Mouse (Mus musculus): ENCODE measurements at regions not wholly inside any gene's neighbourhood (a gene's known extent, or its start where the extent isn't known, plus 50 kb on each side); places are given as distances from the start of the nearest gene placed in this dataset.

DNA sequence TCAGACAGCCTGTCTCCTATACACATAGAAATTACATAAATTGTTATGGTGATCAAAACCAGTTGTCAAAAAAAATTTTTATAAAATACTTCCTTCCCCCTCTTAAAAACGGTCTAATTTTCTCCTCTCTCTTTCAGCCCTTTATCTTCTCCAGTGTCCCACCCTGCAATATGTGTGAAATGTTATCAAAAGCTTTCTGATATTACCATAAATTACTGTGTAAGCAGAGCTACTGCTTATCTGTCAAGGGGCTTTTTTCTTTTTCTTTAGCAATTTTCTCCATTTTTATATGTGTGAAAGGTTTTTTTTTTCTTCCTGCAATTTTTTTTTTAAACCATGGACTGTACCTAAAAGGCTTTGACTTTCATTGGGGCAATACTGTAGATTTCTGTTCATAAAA lies 508.4 kb upstream of the Adgrl2 start:
- H3K36me3 ChIP-seq (replicated peaks) = no peaks in the 10 kb centered on the region
- ATAC-seq (ENCODE audit: insufficient read depth) = no peak
- WGBS (ENCODE audit: insufficient replicate concordance) = 14% methylated on average over 1 of the region's 1 CpGs

DNA sequence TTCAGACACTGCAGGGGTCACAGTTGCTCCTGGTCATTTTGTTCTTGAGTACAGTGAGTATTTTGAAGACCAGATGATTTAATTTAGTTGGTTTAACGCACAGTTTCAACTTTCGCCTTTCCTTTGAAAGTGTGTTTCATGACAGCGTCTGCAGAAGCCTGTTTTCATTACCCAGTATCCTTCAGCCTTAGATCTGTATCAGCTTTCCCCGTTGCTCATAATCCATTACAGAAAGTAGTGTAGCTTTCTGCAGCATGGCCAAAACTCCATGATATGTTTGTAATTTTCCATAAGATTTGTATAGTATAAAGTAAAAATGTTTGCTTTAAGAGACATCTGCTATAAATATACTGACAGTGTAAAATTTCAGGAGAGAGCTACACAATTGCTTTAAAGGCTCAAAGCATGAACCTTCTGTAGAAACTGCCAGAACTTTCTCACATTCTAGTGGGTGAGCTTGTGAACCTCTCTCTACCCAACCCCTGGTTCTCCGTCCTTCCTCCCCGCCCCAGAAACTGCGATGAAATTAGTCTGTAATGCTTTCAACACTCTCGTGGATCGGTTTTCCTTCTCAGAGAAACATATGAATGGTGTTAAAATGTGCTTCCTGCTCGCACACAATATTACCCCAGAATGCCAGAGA lies 506.6 kb upstream of the Adgrl2 start:
- H3K9ac ChIP-seq = no peak overlapping the region
- H3K4me2 ChIP-seq = peak overlapping the region; percentile 8; the same call in 1 of the 2 replicates
- H3K4me3 ChIP-seq (replicated peaks) = no peak overlapping the region
- H3K27ac ChIP-seq (replicated peaks) = no peak overlapping the region
- H3K36me3 ChIP-seq (replicated peaks) = no peaks in the 10 kb centered on the region
- no peak for ATAC-seq (ENCODE audit: insufficient read depth)
- 55% methylated on average over 10 of the region's 10 CpGs for WGBS (ENCODE audit: insufficient replicate concordance)
- H3K9me3 ChIP-seq (replicated peaks) = no peaks in the 10 kb centered on the region
- H3K4me1 ChIP-seq (replicated peaks) = no peaks in the 10 kb centered on the region
- H3K27me3 ChIP-seq = no peaks in the 10 kb centered on the region

More for the DNA sequence above, 508.4 kb upstream of the Adgrl2 start:
- H3K9ac ChIP-seq = no peak overlapping the region
- H3K27me3 ChIP-seq = no peaks in the 10 kb centered on the region
- no peaks in the 10 kb centered on the region for H3K9me3 ChIP-seq (replicated peaks)
- H3K4me3 ChIP-seq (replicated peaks) = no peak overlapping the region
- H3K4me1 ChIP-seq (replicated peaks) = no peaks in the 10 kb centered on the region
- H3K4me2 ChIP-seq = no peak overlapping the region
- H3K27ac ChIP-seq (replicated peaks) = no peak overlapping the region

DNA sequence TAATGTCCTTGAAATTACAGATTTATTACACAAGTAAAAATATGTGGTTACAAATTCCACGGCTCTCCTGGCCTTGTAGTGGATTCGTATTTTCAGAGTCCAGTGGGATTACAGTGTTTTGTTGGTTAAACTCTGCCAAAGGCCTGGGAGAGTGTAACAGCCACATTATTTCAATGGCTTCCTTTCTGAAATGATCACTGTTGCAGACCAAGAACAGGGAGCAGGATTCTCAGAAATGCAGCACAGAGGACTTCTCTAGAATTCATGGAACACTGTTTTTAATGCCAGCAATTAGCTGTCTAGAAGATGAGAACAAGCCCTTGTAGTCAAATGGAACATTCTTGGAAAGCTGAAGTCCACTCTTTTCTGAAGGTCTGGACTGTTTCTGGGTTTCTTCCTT lies 505.8 kb upstream of the Adgrl2 start:
- no peak overlapping the region for H3K4me2 ChIP-seq
- no peak overlapping the region for H3K9ac ChIP-seq
- H3K4me3 ChIP-seq (replicated peaks) = no peak overlapping the region
- no peak overlapping the region for H3K27ac ChIP-seq (replicated peaks)
- H3K9me3 ChIP-seq (replicated peaks) = no peaks in the 10 kb centered on the region
- no peaks in the 10 kb centered on the region for H3K36me3 ChIP-seq (replicated peaks)
- no peaks in the 10 kb centered on the region for H3K27me3 ChIP-seq
- H3K4me1 ChIP-seq (replicated peaks) = no peaks in the 10 kb centered on the region
- no peak for ATAC-seq (ENCODE audit: insufficient read depth)
- 75% methylated on average over 2 of the region's 2 CpGs for WGBS (ENCODE audit: insufficient replicate concordance)

DNA sequence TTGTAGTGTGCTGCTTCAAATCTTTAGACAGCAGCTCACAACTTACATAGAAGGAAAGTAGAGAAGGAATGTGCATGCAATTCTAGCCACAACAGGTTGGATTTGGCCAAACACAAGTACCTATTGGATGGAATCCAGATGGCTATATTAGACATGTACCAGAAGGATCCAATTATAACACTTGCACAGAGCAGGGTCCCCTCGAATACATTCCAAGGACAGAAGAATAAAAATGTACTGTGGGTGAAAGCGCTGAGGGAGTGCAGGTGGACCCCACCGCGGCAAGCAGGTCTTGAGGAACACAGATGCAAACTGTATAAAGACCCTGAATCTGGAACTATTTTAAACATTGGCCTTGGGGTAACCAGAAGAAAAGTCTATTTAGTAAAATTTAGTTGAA lies 497.8 kb upstream of the Adgrl2 start:
- no peak for ATAC-seq (ENCODE audit: insufficient read depth)
- Histone ChIP-seq H3K4me1 (replicated peaks) (no peaks in the 10 kb centered on the region), H3K27me3 (no peaks in the 10 kb centered on the region), H3K27ac (replicated peaks) (no peak overlapping the region), H3K4me2 (no peak overlapping the region), H3K9ac (no peak overlapping the region), H3K36me3 (replicated peaks) (no peaks in the 10 kb centered on the region), H3K4me3 (replicated peaks) (no peak overlapping the region), H3K9me3 (replicated peaks) (no peaks in the 10 kb centered on the region)
- WGBS (ENCODE audit: insufficient replicate concordance) = 68% methylated on average over 4 of the region's 4 CpGs

DNA sequence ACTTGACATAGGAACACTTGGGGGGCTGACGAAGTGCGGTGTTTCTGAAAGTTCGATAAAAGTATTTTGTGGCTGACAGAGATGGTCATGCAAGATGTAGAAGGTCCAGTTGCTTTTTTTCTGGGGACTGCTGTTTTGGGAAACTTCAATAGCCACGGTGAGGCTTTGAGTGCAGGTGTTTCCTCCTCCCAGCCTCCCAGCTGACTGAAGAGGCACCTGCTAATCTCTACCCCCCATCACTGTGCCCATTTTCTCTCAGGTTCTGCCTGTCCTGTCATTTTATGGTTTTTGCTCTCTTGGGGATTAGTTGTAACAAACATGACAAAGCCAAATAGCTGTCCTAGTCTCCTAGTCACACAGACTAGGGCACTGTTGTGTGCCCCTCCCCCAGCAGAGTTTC lies 495.1 kb upstream of the Adgrl2 start:
- no peaks in the 10 kb centered on the region for H3K27me3 ChIP-seq
- no peak for ATAC-seq (ENCODE audit: insufficient read depth)
- H3K9ac ChIP-seq = no peak overlapping the region
- 60% methylated on average over 4 of the region's 4 CpGs for WGBS (ENCODE audit: insufficient replicate concordance)
- no peak overlapping the region for H3K27ac ChIP-seq (replicated peaks)
- H3K9me3 ChIP-seq (replicated peaks) = no peaks in the 10 kb centered on the region
- no peak overlapping the region for H3K4me2 ChIP-seq
- no peaks in the 10 kb centered on the region for H3K36me3 ChIP-seq (replicated peaks)
- H3K4me3 ChIP-seq (replicated peaks) = no peak overlapping the region
- H3K4me1 ChIP-seq (replicated peaks) = no peaks in the 10 kb centered on the region

DNA sequence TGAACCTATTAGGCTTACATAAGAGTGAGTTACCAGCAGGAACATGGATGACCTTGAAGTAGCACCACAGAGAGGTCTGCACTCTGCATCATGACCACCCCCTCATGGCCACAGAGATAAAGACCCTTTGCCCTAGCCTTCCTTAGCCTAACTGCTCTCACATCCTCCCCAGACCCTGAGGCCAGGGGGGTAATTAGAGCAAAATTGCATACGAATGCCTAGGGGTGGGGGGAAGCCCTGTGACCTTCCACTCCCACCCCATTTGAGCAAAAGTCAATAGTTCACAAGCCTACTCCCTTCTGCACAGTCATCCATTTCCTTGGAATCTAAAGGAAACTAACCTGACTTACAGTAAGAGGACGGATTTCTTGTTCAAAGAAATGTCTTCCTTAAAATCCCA lies 494.0 kb upstream of the Adgrl2 start:
- no peaks in the 10 kb centered on the region for H3K27me3 ChIP-seq
- no peaks in the 10 kb centered on the region for H3K9me3 ChIP-seq (replicated peaks)
- no peak for ATAC-seq (ENCODE audit: insufficient read depth)
- 39% methylated on average over 2 of the region's 2 CpGs for WGBS (ENCODE audit: insufficient replicate concordance)
- H3K9ac ChIP-seq = no peak overlapping the region
- no peaks in the 10 kb centered on the region for H3K36me3 ChIP-seq (replicated peaks)
- H3K4me2 ChIP-seq = no peak overlapping the region
- H3K27ac ChIP-seq (replicated peaks) = no peak overlapping the region
- H3K4me3 ChIP-seq (replicated peaks) = no peak overlapping the region
- H3K4me1 ChIP-seq (replicated peaks) = no peaks in the 10 kb centered on the region

DNA sequence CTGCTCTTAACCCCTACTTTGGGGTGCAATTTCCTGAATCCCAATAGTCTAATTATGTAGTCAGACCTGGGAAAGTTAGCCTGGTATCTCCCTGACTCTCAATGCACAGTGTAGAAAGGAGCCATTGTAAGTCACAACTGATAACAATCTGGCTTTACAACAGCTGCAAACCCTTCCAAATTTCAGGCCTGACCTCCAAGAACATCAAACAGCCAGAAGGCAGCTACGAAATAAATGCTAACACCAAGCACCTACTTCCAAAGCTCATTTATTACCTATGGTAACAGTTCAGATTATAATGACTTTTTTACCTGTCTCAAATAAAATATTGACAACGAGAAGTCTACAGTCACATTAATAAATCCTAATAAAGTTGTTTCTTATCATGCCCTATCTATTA lies 485.8 kb upstream of the Adgrl2 start:
- no peak overlapping the region for H3K9ac ChIP-seq
- H3K4me3 ChIP-seq (replicated peaks) = no peak overlapping the region
- no peaks in the 10 kb centered on the region for H3K4me1 ChIP-seq (replicated peaks)
- H3K4me2 ChIP-seq = no peak overlapping the region
- H3K27me3 ChIP-seq = no peaks in the 10 kb centered on the region
- no peaks in the 10 kb centered on the region for H3K9me3 ChIP-seq (replicated peaks)
- H3K27ac ChIP-seq (replicated peaks) = no peak overlapping the region
- 64% methylated on average over 2 of the region's 2 CpGs for WGBS (ENCODE audit: insufficient replicate concordance)
- no peaks in the 10 kb centered on the region for H3K36me3 ChIP-seq (replicated peaks)
- no peak for ATAC-seq (ENCODE audit: insufficient read depth)

DNA sequence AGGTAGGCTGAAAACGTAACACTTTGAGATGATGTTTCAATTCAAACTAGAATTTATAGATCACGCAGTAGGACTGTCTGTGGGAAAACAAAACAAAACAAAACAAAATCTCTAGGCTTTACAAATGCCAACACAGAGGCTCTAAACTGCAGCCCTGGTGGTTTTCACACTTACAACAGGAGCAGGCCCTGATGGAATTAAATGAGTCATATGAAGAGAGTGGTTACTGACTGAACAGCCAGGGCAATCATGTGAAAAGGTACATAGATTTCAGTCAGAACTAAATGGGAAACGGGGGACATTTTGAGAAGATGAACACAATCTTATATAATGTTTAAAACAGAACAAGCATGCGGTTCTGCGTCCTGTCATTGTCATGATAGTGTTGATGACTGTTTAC lies 476.6 kb upstream of the Adgrl2 start:
- no peak for ATAC-seq (ENCODE audit: insufficient read depth)
- Histone ChIP-seq H3K27ac (replicated peaks) (no peak overlapping the region), H3K4me3 (replicated peaks) (no peak overlapping the region), H3K4me1 (replicated peaks) (no peaks in the 10 kb centered on the region), H3K36me3 (replicated peaks) (no peaks in the 10 kb centered on the region), H3K9me3 (replicated peaks) (no peaks in the 10 kb centered on the region), H3K27me3 (no peaks in the 10 kb centered on the region), H3K9ac (no peak overlapping the region), H3K4me2 (no peak overlapping the region)
- WGBS (ENCODE audit: insufficient replicate concordance) = 72% methylated on average over 5 of the region's 5 CpGs

DNA sequence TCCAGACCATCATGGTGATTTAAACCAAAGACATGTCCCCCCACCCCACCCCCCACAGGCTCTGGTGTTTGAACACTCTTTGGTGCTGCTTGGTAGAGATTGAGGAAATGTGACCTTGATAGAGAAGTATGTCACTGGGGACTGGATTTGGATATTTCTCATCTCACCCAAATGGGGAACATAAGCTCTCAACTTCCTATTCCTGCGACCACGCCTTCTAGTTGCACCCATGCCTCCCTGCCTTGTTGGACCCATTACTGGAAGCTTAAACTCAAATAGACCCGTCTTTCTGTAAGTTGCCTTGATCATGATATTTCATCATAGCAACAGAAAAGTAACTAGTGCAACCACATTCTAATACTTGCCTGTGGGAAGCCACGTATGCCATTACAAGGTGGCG lies 474.2 kb upstream of the Adgrl2 start:
- H3K4me3 ChIP-seq (replicated peaks) = no peak overlapping the region
- no peak overlapping the region for H3K9ac ChIP-seq
- no peaks in the 10 kb centered on the region for H3K27me3 ChIP-seq
- no peaks in the 10 kb centered on the region for H3K9me3 ChIP-seq (replicated peaks)
- no peak overlapping the region for H3K27ac ChIP-seq (replicated peaks)
- no peak for ATAC-seq (ENCODE audit: insufficient read depth)
- no peaks in the 10 kb centered on the region for H3K36me3 ChIP-seq (replicated peaks)
- 64% methylated on average over 5 of the region's 5 CpGs for WGBS (ENCODE audit: insufficient replicate concordance)
- H3K4me1 ChIP-seq (replicated peaks) = no peaks in the 10 kb centered on the region
- H3K4me2 ChIP-seq = no peak overlapping the region

DNA sequence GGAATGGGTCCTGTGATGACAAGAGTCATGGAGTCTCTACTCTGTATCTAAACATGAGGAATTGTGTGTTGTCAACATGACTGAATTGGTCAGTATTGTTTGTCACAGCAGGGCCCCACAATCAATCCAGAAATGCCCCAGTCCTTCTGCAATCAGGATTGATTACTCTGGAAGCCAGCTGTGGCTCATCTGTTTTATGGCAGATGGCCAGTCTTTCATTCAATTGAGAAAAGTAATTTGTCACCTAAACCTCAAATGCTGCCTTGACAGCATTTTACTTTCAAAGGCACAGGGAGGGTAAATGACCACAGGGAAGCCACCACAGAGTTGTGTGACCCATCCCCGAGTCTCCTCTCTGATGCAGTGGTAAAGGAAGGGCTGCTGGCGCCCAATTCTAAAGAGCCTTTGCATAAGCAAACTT lies 471.8 kb upstream of the Adgrl2 start:
- WGBS (ENCODE audit: insufficient replicate concordance) = 61% methylated on average over 2 of the region's 2 CpGs
- H3K27me3 ChIP-seq = no peaks in the 10 kb centered on the region
- no peak overlapping the region for H3K4me3 ChIP-seq (replicated peaks)
- H3K4me2 ChIP-seq = no peak overlapping the region
- no peaks in the 10 kb centered on the region for H3K36me3 ChIP-seq (replicated peaks)
- no peaks in the 10 kb centered on the region for H3K9me3 ChIP-seq (replicated peaks)
- H3K4me1 ChIP-seq (replicated peaks) = no peaks in the 10 kb centered on the region
- H3K9ac ChIP-seq = no peak overlapping the region
- no peak for ATAC-seq (ENCODE audit: insufficient read depth)
- no peak overlapping the region for H3K27ac ChIP-seq (replicated peaks)

DNA sequence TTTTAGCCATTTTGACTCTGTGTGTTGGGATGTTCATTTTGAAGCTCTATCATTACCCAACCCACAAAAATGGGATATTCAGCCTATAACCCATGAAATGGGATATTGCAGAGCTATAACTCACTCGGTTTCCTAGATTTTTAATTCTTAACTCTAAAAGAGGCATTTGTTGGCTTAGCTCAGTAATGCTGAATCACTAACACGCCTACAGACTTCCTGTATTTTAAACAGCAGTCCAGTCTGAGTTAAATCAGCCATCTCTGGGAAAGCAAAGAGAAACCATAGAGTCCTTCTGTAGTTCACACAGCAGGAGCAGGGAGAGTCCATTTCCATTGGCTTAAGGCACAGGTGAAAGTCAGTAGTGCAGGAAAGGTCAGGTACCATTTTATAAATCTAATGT lies 471.3 kb upstream of the Adgrl2 start:
- no peaks in the 10 kb centered on the region for H3K27me3 ChIP-seq
- no peaks in the 10 kb centered on the region for H3K36me3 ChIP-seq (replicated peaks)
- no peak overlapping the region for H3K27ac ChIP-seq (replicated peaks)
- no peak overlapping the region for H3K4me3 ChIP-seq (replicated peaks)
- H3K4me2 ChIP-seq = no peak overlapping the region
- H3K9me3 ChIP-seq (replicated peaks) = no peaks in the 10 kb centered on the region
- H3K4me1 ChIP-seq (replicated peaks) = no peaks in the 10 kb centered on the region
- H3K9ac ChIP-seq = no peak overlapping the region
- ATAC-seq (ENCODE audit: insufficient read depth) = no peak
- WGBS (ENCODE audit: insufficient replicate concordance) = 26% methylated on average over 2 of the region's 2 CpGs

DNA sequence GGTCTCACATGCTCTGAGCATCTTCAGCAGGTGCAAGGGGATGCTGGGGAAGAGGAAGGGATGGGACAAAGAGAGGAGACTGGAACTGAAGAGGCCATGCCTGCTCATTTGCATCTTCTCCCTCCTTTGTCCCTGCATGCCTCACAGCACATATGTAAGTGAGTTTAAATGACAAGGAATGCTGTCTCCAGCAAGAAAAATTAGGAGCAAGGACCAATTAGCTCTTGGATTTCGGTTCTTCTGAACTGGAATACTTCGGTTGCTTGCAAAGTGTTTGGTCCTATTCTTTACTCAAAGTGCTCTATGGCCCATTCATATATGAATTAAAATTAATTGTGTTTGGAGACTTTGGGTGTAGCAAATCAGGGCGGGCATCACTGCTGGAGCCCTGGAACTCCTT lies 459.0 kb upstream of the Adgrl2 start:
- Histone ChIP-seq H3K36me3 (replicated peaks) (no peaks in the 10 kb centered on the region), H3K9me3 (replicated peaks) (no peaks in the 10 kb centered on the region), H3K4me2 (no peak overlapping the region), H3K27ac (replicated peaks) (no peak overlapping the region), H3K4me1 (replicated peaks) (no peaks in the 10 kb centered on the region), H3K27me3 (no peaks in the 10 kb centered on the region), H3K4me3 (replicated peaks) (no peak overlapping the region), H3K9ac (no peak overlapping the region)
- 60% methylated on average over 3 of the region's 3 CpGs for WGBS (ENCODE audit: insufficient replicate concordance)
- no peak for ATAC-seq (ENCODE audit: insufficient read depth)
